Mouse (Mus musculus): ENCODE data around the gene Emd. TPM values are rescaled to one million over a fixed set of nuclear protein-coding genes. Genes with fewer than 3 reads are reported as not detected.

Emd gene
- polyA plus RNA-seq, 1 experiment from 2014 or later: 16.5 TPM

GRCm38 (mm10) chrX:74246213-74246681, 8.2 kb upstream of the Emd start:
- Histone ChIP-seq H3K36me3 (peaks cover 19% of the 10 kb centered on the region), H3K27me3 (replicated peaks) (no peaks in the 10 kb centered on the region), H3K4me3 (peak overlapping the region; percentile 56), H3K4me1 (peaks cover 7% of the 10 kb centered on the region; the same call in 1 of the 2 replicates), H3K9me3 (no peaks in the 10 kb centered on the region), H3K4me2 (replicated peaks) (peak overlapping the region; percentile 66), H3K27ac (peak overlapping the region; percentile 53; the same call in 1 of the 2 replicates), H3K9ac (peak overlapping the region; percentile 76)
- WGBS: 21% methylated on average over 38 of the region's 38 CpGs
- peak; percentile 90 for ATAC-seq (ENCODE audit: low FRiP score, low read depth)

- Histone ChIP-seq H3K4me1 (peaks cover 7% of the 10 kb centered on the region; the same call in 1 of the 2 replicates), H3K27me3 (replicated peaks) (no peaks in the 10 kb centered on the region), H3K36me3 (peaks cover 14% of the 10 kb centered on the region), H3K9me3 (no peaks in the 10 kb centered on the region), H3K4me3 (peak overlapping the region; percentile 56), H3K4me2 (replicated peaks) (peak overlapping the region; percentile 66), H3K27ac (no peak overlapping the region), H3K9ac (0 out of 2 replicates have a peak overlapping the region, but pooled peaks have one; percentile 26)
- peak; percentile 17 for ATAC-seq (ENCODE audit: low FRiP score, low read depth)
- 16% methylated on average over 14 of the region's 15 CpGs for WGBS
Observed at GRCm38 (mm10) chrX:74246693-74247092, 7.8 kb upstream of the Emd start.

GRCm38 (mm10) chrX:74248651-74249050, 5.8 kb upstream of the Emd start:
- 24% methylated on average over 3 of the region's 3 CpGs for WGBS
- peaks cover 4% of the 10 kb centered on the region; the same call in 1 of the 2 replicates for H3K4me1 ChIP-seq
- peak overlapping the region; percentile 61 for H3K4me2 ChIP-seq (replicated peaks)

GRCm38 (mm10) chrX:74249615-74250014, 4.9 kb upstream of the Emd start, which contains the start of gene Flna:
TSS of gene Flna (minus strand) at chrX:74249820.
- ATAC-seq (ENCODE audit: low FRiP score, low read depth): no peak
- no peaks in the 10 kb centered on the region for H3K27me3 ChIP-seq (replicated peaks)
- peak within 1 kb of the TSS; percentile 39 for H3K4me3 ChIP-seq
- no peaks in the 10 kb centered on the region for H3K4me1 ChIP-seq
- H3K9ac ChIP-seq: peak within 1 kb of the TSS; percentile 54
- peak within 1 kb of the TSS; percentile 61 for H3K4me2 ChIP-seq (replicated peaks)
- no peak within 1 kb of the TSS for H3K27ac ChIP-seq
- no peaks in the 10 kb centered on the region for H3K9me3 ChIP-seq
- H3K36me3 ChIP-seq: no peaks in the 10 kb centered on the region
- 26% methylated on average over 38 of the region's 38 CpGs for WGBS

More at GRCm38 (mm10) chrX:74248651-74249050, 5.8 kb upstream of the Emd start:
- no peak overlapping the region for H3K27ac ChIP-seq
- H3K9ac ChIP-seq: no peak overlapping the region
- H3K27me3 ChIP-seq (replicated peaks): no peaks in the 10 kb centered on the region
- H3K9me3 ChIP-seq: no peaks in the 10 kb centered on the region
- no peak for ATAC-seq (ENCODE audit: low FRiP score, low read depth)
- H3K36me3 ChIP-seq: no peaks in the 10 kb centered on the region
- no peak overlapping the region for H3K4me3 ChIP-seq

- ATAC-seq (ENCODE audit: low FRiP score, low read depth): peak; percentile 73
- Histone ChIP-seq H3K9me3 (no peaks in the 10 kb centered on the region), H3K9ac (peak overlapping the region; percentile 74), H3K27me3 (replicated peaks) (no peaks in the 10 kb centered on the region), H3K4me1 (peaks cover 5% of the 10 kb centered on the region; the same call in 1 of the 2 replicates), H3K4me3 (peak overlapping the region; percentile 54), H3K27ac (peak overlapping the region; percentile 65), H3K36me3 (peaks cover 9% of the 10 kb centered on the region; the same call in 1 of the 2 replicates), H3K4me2 (replicated peaks) (peak overlapping the region; percentile 62)
- WGBS: 25% methylated on average over 31 of the region's 31 CpGs
Observed at GRCm38 (mm10) chrX:74254888-74255565, 540 bp downstream of the Emd start.

- 97% methylated on average over 3 of the region's 3 CpGs for WGBS
- Histone ChIP-seq H3K4me3 (no peak overlapping the region), H3K9ac (no peak overlapping the region), H3K36me3 (peaks cover 9% of the 10 kb centered on the region; the same call in 1 of the 2 replicates), H3K4me1 (peaks cover 5% of the 10 kb centered on the region; the same call in 1 of the 2 replicates), H3K9me3 (no peaks in the 10 kb centered on the region), H3K27ac (no peak overlapping the region), H3K4me2 (replicated peaks) (no peak overlapping the region), H3K27me3 (replicated peaks) (no peaks in the 10 kb centered on the region)
- no peak for ATAC-seq (ENCODE audit: low FRiP score, low read depth)
Observed at GRCm38 (mm10) chrX:74257746-74258145, 3.3 kb downstream of the Emd start.

- peak; percentile 35 for ATAC-seq (ENCODE audit: low FRiP score, low read depth)
- Histone ChIP-seq H3K27ac (peak overlapping the region; percentile 75; the same call in 1 of the 2 replicates), H3K9ac (peak overlapping the region; percentile 56), H3K36me3 (no peaks in the 10 kb centered on the region; the same call in 1 of the 2 replicates), H3K27me3 (replicated peaks) (no peaks in the 10 kb centered on the region), H3K4me3 (peak overlapping the region; percentile 49), H3K4me2 (replicated peaks) (peak overlapping the region; percentile 55), H3K4me1 (no peaks in the 10 kb centered on the region), H3K9me3 (no peaks in the 10 kb centered on the region)
- 18% methylated on average over 3 of the region's 3 CpGs for WGBS
Observed at GRCm38 (mm10) chrX:74269736-74270061, 15.2 kb downstream of the Emd start.

- Histone ChIP-seq H3K4me1 (no peaks in the 10 kb centered on the region), H3K27ac (peak within 1 kb of the TSS; percentile 75; the same call in 1 of the 2 replicates), H3K4me3 (peak within 1 kb of the TSS; percentile 49), H3K36me3 (no peaks in the 10 kb centered on the region; the same call in 1 of the 2 replicates), H3K27me3 (replicated peaks) (no peaks in the 10 kb centered on the region), H3K4me2 (replicated peaks) (peak within 1 kb of the TSS; percentile 62), H3K9me3 (no peaks in the 10 kb centered on the region), H3K9ac (peak within 1 kb of the TSS; percentile 72)
- peak; percentile 95 for ATAC-seq (ENCODE audit: low FRiP score, low read depth)
- 16% methylated on average over 42 of the region's 42 CpGs for WGBS
Observed at GRCm38 (mm10) chrX:74270062-74270901, 15.8 kb downstream of the Emd start, which contains the start of gene Rpl10. TSS of gene Rpl10 (plus strand) at chrX:74270812.

GRCm38 (mm10) chrX:74270902-74271551, 16.5 kb downstream of the Emd start:
- no peak overlapping the region for H3K27ac ChIP-seq
- H3K4me1 ChIP-seq: no peaks in the 10 kb centered on the region
- peak overlapping the region; percentile 49 for H3K4me3 ChIP-seq
- H3K9ac ChIP-seq: peak overlapping the region; percentile 72
- no peaks in the 10 kb centered on the region; the same call in 1 of the 2 replicates for H3K36me3 ChIP-seq
- H3K4me2 ChIP-seq (replicated peaks): peak overlapping the region; percentile 62
- no peaks in the 10 kb centered on the region for H3K27me3 ChIP-seq (replicated peaks)
- no peaks in the 10 kb centered on the region for H3K9me3 ChIP-seq
- WGBS: 12% methylated on average over 27 of the region's 27 CpGs
- ATAC-seq (ENCODE audit: low FRiP score, low read depth): no peak

GRCm38 (mm10) chrX:74273422-74274322, 19.2 kb downstream of the Emd start:
- H3K27ac ChIP-seq: no peak overlapping the region
- H3K4me3 ChIP-seq: no peak overlapping the region
- H3K36me3 ChIP-seq: no peaks in the 10 kb centered on the region; the same call in 1 of the 2 replicates
- H3K4me2 ChIP-seq (replicated peaks): no peak overlapping the region
- 28% methylated on average over 10 of the region's 10 CpGs for WGBS
- ATAC-seq (ENCODE audit: low FRiP score, low read depth): no peak
- H3K27me3 ChIP-seq (replicated peaks): no peaks in the 10 kb centered on the region
- H3K9ac ChIP-seq: no peak overlapping the region
- no peaks in the 10 kb centered on the region for H3K4me1 ChIP-seq
- H3K9me3 ChIP-seq: no peaks in the 10 kb centered on the region

GRCm38 (mm10) chrX:74277916-74278315, 23.4 kb downstream of the Emd start:
- H3K9me3 ChIP-seq: no peaks in the 10 kb centered on the region
- no peak overlapping the region for H3K4me2 ChIP-seq (replicated peaks)
- H3K9ac ChIP-seq: no peak overlapping the region
- H3K4me3 ChIP-seq: no peak overlapping the region
- no peaks in the 10 kb centered on the region for H3K36me3 ChIP-seq
- H3K27ac ChIP-seq: no peak overlapping the region
- WGBS: 76% methylated on average over 8 of the region's 8 CpGs
- ATAC-seq (ENCODE audit: low FRiP score, low read depth): no peak
- no peaks in the 10 kb centered on the region for H3K4me1 ChIP-seq
- no peaks in the 10 kb centered on the region for H3K27me3 ChIP-seq (replicated peaks)

All from neural tube, embryonic 12.5 days (tissue).